Mouse (Mus musculus) fat pad, adult 2 months (tissue): ENCODE measurements around the gene Aqp5.

Source experiments
- DNase-seq: peaks from one replicate; pipeline ENCODE4 v3.0.0-alpha.2; 2011; ENCODE audit warnings: low read depth, low spot score; ENCODE audit errors: extremely low read depth

Gene Aqp5

GRCm38 (mm10) chr15:99596056-99596687, 5.6 kb downstream of the Aqp5 start:
- DNase-seq, result peak; percentile 4

GRCm38 (mm10) chr15:99596841-99597240, 6.3 kb downstream of the Aqp5 start:
- no peak for DNase-seq

- no peak for DNase-seq
These were observed 7.0 kb downstream of the Aqp5 start for GRCm38 (mm10) chr15:99597596-99597995.

GRCm38 (mm10) chr15:99599245-99600070, 8.9 kb downstream of the Aqp5 start:
- DNase-seq, result no peak

GRCm38 (mm10) chr15:99600986-99601822, 10.6 kb downstream of the Aqp5 start, which contains the start of gene Aqp6:
Gene Aqp6, plus strand, starts transcription at chr15:99601400.
- DNase-seq, result no peak

GRCm38 (mm10) chr15:99601823-99602120, 11.2 kb downstream of the Aqp5 start:
- DNase-seq, result no peak

- DNase-seq, result no peak
These were observed 11.7 kb downstream of the Aqp5 start for GRCm38 (mm10) chr15:99602206-99602820.

GRCm38 (mm10) chr15:99603216-99603615, 12.6 kb downstream of the Aqp5 start:
- no peak for DNase-seq

DNA sequence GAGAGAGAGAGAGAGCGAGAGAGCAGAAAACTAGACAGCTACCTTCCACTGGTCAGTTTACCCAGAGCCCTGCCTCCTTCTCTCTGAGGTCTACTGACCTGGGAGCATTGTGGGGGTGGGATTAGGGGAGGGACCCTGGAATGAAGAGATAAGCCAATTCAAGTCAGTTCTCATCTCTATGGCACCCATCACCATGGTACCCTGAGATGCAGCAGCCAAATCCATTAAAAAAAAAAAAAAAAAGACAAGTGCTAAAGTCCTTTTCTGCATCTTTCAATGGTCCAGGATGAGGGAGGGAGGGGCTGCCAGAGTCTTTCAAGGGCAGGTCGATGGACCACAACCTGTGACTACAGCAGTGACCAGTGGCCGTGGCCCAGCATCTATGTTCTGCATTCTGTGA, 15.0 kb downstream of the Aqp5 start:
- no peak for DNase-seq

GRCm38 (mm10) chr15:99606515-99606914, 15.9 kb downstream of the Aqp5 start:
- DNase-seq, result no peak

GRCm38 (mm10) chr15:99607388-99608113, 17.0 kb downstream of the Aqp5 start:
- no peak for DNase-seq

- DNase-seq, result no peak
These were observed 18.0 kb downstream of the Aqp5 start for GRCm38 (mm10) chr15:99608382-99609125.

DNA sequence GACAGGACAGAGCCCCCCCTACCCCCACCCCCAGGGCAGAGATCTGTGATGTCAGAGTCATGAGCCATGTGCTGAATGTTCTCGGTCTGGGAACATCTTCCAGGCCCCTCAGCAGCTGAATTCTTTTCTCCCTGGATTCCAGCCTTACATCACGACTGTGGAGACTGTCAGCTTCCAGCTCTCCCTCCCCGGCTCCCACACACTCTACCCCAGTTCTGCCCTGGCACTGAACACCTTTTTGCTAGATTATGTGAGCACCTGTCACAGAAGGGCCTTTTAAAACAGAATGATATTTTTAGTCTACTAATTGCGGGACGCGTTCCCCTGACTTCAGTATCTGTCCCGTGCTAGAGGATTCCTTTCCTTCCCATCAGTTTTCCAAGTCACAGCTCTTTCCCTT, 21.0 kb downstream of the Aqp5 start:
- no peak for DNase-seq

DNA sequence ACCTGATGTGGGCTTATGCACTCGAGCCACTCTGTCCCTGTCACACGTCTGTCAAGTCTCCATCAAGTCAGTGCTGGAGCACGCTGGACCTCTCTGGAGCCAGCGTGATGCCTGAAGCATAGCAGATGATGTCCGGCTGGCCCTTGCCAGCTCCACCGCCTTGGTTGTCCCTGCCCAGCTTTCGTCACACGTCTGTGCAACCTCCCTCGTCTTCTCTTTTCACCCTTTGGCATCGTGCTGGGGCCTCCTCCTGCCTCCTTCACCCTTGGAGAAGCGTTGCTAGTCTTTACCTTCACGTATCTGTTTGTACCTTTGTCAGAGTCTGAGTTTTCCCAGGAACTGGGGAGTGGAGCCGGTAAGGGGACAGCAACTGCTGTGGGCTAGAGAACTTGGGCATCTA, 23.7 kb downstream of the Aqp5 start:
- DNase-seq, result no peak

DNA sequence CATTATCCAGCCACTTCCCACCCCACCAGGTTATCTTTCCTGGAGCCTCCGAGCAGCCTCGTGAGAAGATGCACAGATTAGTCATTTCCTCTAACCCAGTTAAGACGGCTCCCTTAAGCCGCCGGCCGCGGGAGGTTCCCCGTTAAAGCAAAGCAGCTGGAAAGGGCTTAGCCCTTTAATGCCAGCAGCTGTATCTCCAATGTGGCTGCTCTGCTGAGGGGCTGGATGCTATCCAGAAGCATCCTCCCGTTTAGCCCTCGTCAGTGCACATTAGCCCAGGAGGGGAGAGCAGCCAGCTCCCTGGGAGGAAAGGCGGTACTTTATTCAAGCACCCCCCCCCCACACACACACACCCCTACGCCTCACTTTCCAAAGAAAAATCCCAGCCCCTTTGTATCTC, 24.2 kb downstream of the Aqp5 start:
- no peak for DNase-seq

DNA sequence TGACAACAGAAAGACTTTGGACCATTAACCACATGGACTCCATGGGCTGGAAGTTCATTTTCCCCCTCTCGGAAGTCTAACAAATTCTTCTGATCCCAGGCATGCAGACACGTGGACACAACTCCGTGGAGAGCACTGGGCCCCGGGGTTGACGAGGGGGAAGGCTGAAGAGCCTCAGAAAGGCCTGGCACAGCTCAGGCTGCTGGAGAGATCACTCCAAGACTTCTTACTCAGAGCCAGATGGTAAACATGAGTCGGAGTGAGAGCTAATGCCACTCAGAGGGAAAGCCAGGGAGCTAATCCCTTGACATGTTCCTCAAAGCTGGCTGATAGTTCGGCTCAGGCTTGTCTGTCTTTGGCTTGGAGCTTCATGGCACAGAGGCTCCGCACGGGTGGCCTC, 24.7 kb downstream of the Aqp5 start:
- DNase-seq, result peak; percentile 4

DNA sequence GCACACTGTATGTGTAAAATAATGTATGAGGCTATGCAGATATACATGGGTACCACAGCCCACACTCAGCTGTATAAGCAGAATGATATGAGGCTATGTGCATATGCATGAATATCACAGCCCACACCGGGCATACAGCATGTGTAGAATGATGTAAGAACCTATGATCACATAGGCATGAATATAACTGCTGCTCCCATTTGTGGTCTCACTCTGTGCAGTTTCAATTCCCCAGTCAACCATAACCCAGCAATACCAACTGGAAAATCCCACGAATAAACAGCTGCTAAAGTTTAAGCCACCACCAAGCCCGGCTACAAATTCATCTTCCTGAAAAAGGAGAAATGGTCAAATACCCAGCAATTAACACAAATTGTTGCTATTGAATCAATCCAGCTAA, 28.0 kb downstream of the Aqp5 start:
- no peak for DNase-seq

GRCm38 (mm10) chr15:99619821-99620220, 29.2 kb downstream of the Aqp5 start:
- no peak for DNase-seq

- DNase-seq, result no peak
These were observed 31.5 kb downstream of the Aqp5 start for GRCm38 (mm10) chr15:99622063-99622462.

DNA sequence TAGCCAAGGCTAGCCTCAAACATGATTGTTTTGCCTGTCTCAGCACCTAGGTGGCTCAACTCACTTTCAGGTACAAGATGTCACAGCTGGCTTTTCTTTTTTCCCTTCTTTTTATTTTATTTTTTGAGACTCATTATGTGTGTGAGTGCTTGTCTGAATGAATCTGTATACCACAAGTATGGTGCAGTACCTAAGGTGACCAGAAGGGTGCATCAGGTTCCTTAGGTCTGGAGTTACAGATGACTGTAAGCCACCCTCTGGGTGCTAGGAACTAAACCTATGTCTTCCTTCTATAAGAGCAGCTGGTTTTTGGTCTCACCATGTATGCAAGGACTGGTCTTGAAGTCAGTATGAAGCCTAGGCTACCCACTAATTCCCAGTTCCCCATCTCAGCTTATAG, 41.0 kb downstream of the Aqp5 start:
- no peak for DNase-seq
